ENCODE assay signal across 8 mouse cellular contexts in genomic region chr2:167376160-167376564, GRCm38 (mm10). TPM values are rescaled to one million over a fixed set of nuclear protein-coding genes. Genes with fewer than 3 reads are reported as not detected.
DNase-seq lines count a peak whose midpoint lies in the region; ATAC-seq and TF ChIP-seq lines count a peak whose summit lies in the region.

No protein-coding gene starts in this region.

- WGBS in limb, embryonic 14.5 days, result 80% methylated on average over 8 of the region's 8 CpGs
- 86% methylated on average over 8 of the region's 8 CpGs for WGBS in limb, embryonic 10.5 days
- 54% methylated on average over 8 of the region's 8 CpGs for WGBS in heart, embryonic 11.5 days (ENCODE audit: insufficient replicate concordance)
- 80% methylated on average over 8 of the region's 8 CpGs for WGBS in midbrain, postnatal 0 days

- no peak overlapping the region for H3K9ac ChIP-seq in limb, embryonic 14.5 days (ENCODE audit: low read depth, low read length, severe bottlenecking)
- H3K9ac ChIP-seq in heart, embryonic 11.5 days (ENCODE audit: low read depth, low read length), result no peak overlapping the region
- no peak overlapping the region for H3K9ac ChIP-seq in midbrain, postnatal 0 days (replicated peaks; ENCODE audit: low read length, poor library complexity, severe bottlenecking)

- H3K9me3 ChIP-seq in limb, embryonic 14.5 days (ENCODE audit: control insufficient read depth, low read length), result no peaks in the 10 kb centered on the region
- H3K9me3 ChIP-seq in limb, embryonic 10.5 days (replicated peaks), result no peaks in the 10 kb centered on the region
- H3K9me3 ChIP-seq in heart, embryonic 11.5 days (replicated peaks; ENCODE audit: control insufficient read depth, low read length), result no peaks in the 10 kb centered on the region
- H3K9me3 ChIP-seq in midbrain, postnatal 0 days (ENCODE audit: low read length), result no peaks in the 10 kb centered on the region

- no peak overlapping the region for H3K27ac ChIP-seq in limb, embryonic 14.5 days (replicated peaks; ENCODE audit: low read depth, low read length)
- H3K27ac ChIP-seq in limb, embryonic 10.5 days, result no peak overlapping the region
- H3K27ac ChIP-seq in bone marrow macrophage, adult 2 months (ENCODE audit: insufficient read depth, low read depth, low read length), result peak overlapping the region; percentile 99
- peak overlapping the region; percentile 59; the same call in 1 of the 2 replicates for H3K27ac ChIP-seq in heart, embryonic 11.5 days (ENCODE audit: low read depth, low read length)
- H3K27ac ChIP-seq in midbrain, postnatal 0 days (ENCODE audit: low read depth, low read length), result no peak overlapping the region

- H3K36me3 ChIP-seq in limb, embryonic 14.5 days (ENCODE audit: control insufficient read depth, insufficient read depth, low read length), result no peaks in the 10 kb centered on the region
- no peaks in the 10 kb centered on the region for H3K36me3 ChIP-seq in limb, embryonic 10.5 days
- H3K36me3 ChIP-seq in heart, embryonic 11.5 days (ENCODE audit: control insufficient read depth, insufficient read depth, low read length), result no peaks in the 10 kb centered on the region
- H3K36me3 ChIP-seq in midbrain, postnatal 0 days (ENCODE audit: insufficient read depth, low read length), result no peaks in the 10 kb centered on the region

- H3K4me3 ChIP-seq in limb, embryonic 14.5 days (replicated peaks; ENCODE audit: low read length), result no peak overlapping the region
- H3K4me3 ChIP-seq in limb, embryonic 10.5 days, result no peak overlapping the region
- peak overlapping the region; percentile 58 for H3K4me3 ChIP-seq in bone marrow macrophage, adult 2 months (ENCODE audit: insufficient read depth, low read length)
- no peak overlapping the region for H3K4me3 ChIP-seq in heart, embryonic 11.5 days (ENCODE audit: low read depth, low read length)
- H3K4me3 ChIP-seq in midbrain, postnatal 0 days (ENCODE audit: low read depth, low read length), result no peak overlapping the region

- no peak overlapping the region for H3K4me2 ChIP-seq in limb, embryonic 14.5 days (replicated peaks; ENCODE audit: low read depth, low read length, severe bottlenecking)
- peak overlapping the region; percentile 31 for H3K4me2 ChIP-seq in heart, embryonic 11.5 days
- H3K4me2 ChIP-seq in midbrain, postnatal 0 days (ENCODE audit: low read depth, low read length, poor library complexity, severe bottlenecking), result no peak overlapping the region

- DNase-seq in limb, embryonic 14.5 days (ENCODE audit: low spot score), result peak; percentile 26
- no peak for DNase-seq in limb, embryonic 10.5 days (ENCODE audit: low spot score)
- DNase-seq in retina, embryonic 14.5 days (ENCODE audit: low spot score), result peak; percentile 32
- no peak for DNase-seq in c-Kit-positive CD71-positive TER-119-positive erythroid progenitor cells, embryonic 14.5 days (ENCODE audit: low spot score)
- no peak for DNase-seq in midbrain, postnatal 0 days (ENCODE audit: low spot score)

- no peak for ATAC-seq in limb, embryonic 14.5 days (ENCODE audit: low FRiP score, low read depth)
- no peak for ATAC-seq in heart, embryonic 11.5 days (replicated peaks; ENCODE audit: insufficient number of reproducible peaks, low FRiP score, low TSS enrichment)
- no peak for ATAC-seq in erythroid progenitor cell, adult 5-6 weeks (replicated peaks; ENCODE audit: low FRiP score, poor library complexity, severe bottlenecking)
- no peak for ATAC-seq in midbrain, postnatal 0 days (ENCODE audit: low FRiP score)

- H3K27me3 ChIP-seq in limb, embryonic 14.5 days (ENCODE audit: control insufficient read depth, insufficient read depth, low read length), result no peaks in the 10 kb centered on the region
- H3K27me3 ChIP-seq in limb, embryonic 10.5 days (ENCODE audit: low read depth, poor library complexity, severe bottlenecking), result no peaks in the 10 kb centered on the region
- no peaks in the 10 kb centered on the region for H3K27me3 ChIP-seq in heart, embryonic 11.5 days (ENCODE audit: control insufficient read depth, insufficient read depth, low read length)
- H3K27me3 ChIP-seq in midbrain, postnatal 0 days (ENCODE audit: insufficient read depth, low read length), result no peaks in the 10 kb centered on the region

- TF ChIP-seq CTCF in bone marrow macrophage, adult 2 months (IDR thresholded peaks at IDR 0.05; ENCODE audit: low read depth, low read length), result no peak
- no peak for TF ChIP-seq CTCF in midbrain, postnatal 0 days (IDR thresholded peaks at IDR 0.05)

- no peak for TF ChIP-seq POLR2A in limb, embryonic 14.5 days (IDR thresholded peaks at IDR 0.05; ENCODE audit: borderline replicate concordance, extremely low read depth, insufficient read depth, insufficient read length)
- no peak for TF ChIP-seq POLR2A in bone marrow macrophage, adult 2 months (IDR thresholded peaks at IDR 0.05; ENCODE audit: borderline replicate concordance, low read depth, low read length)

- no peaks in the 10 kb centered on the region for H3K4me1 ChIP-seq in limb, embryonic 14.5 days (ENCODE audit: control insufficient read depth, insufficient read depth, low read length)
- peaks cover 11% of the 10 kb centered on the region; the same call in 1 of the 2 replicates for H3K4me1 ChIP-seq in limb, embryonic 10.5 days
- H3K4me1 ChIP-seq in bone marrow macrophage, adult 2 months (ENCODE audit: control insufficient read depth, insufficient read depth, low read length), result peaks cover 73% of the 10 kb centered on the region
- no peaks in the 10 kb centered on the region for H3K4me1 ChIP-seq in heart, embryonic 11.5 days (ENCODE audit: control insufficient read depth, insufficient read depth, low read length)
- H3K4me1 ChIP-seq in midbrain, postnatal 0 days (ENCODE audit: insufficient read depth, low read length), result no peaks in the 10 kb centered on the region

RNA-seq across cellular contexts. Expression of gene B4galt5, which starts 27.2 kb away (rescaled TPM):
- 21.8 and 23.6 TPM in 2 replicates for polyA plus RNA-seq in limb, embryonic 14.5 days (2012; rRNA removed)
- polyA plus RNA-seq in limb, embryonic 14.5 days (2014; fragmentation: Nextera tagmentation; extraction: Ambion mirVana), result 23.2 and 24.5 TPM in 2 replicates
- 10.3 and 11.3 TPM in 2 replicates for polyA plus RNA-seq in limb, embryonic 10.5 days (2016; fragmentation: Nextera tagmentation; extraction: Ambion mirVana)
- polyA plus RNA-seq in bone marrow macrophage, adult 2 months (2012; ENCODE audit: insufficient read depth, insufficient read length, missing spikeins), result 57.1 and 69.9 TPM in 2 replicates
- polyA plus RNA-seq in heart, embryonic 11.5 days (2014; fragmentation: Nextera tagmentation; extraction: Ambion mirVana), result 16.1 and 24.5 TPM in 2 replicates
- 4.7 and 7.5 TPM in 2 replicates for total RNA-seq in erythroid progenitor cell, adult 5-6 weeks (2015; ENCODE audit: low replicate concordance)
- 13.3 and 29.0 TPM in 2 replicates for total RNA-seq in erythroid progenitor cell, adult 5-6 weeks (2017; ENCODE audit: low replicate concordance)
- total RNA-seq in midbrain, postnatal 0 days (2014; rRNA removed), result 64.1 and 88.3 TPM in 2 replicates
- polyA plus RNA-seq in midbrain, postnatal 0 days (2015; fragmentation: Nextera tagmentation; extraction: Ambion mirVana), result 29.1 and 35.6 TPM in 2 replicates

RNA-seq across cellular contexts. Expression of gene Slc9a8, which starts 45.4 kb away (rescaled TPM):
- polyA plus RNA-seq in limb, embryonic 14.5 days (2012; rRNA removed), result 43.0 and 62.1 TPM in 2 replicates
- 16.7 and 20.1 TPM in 2 replicates for polyA plus RNA-seq in limb, embryonic 14.5 days (2014; fragmentation: Nextera tagmentation; extraction: Ambion mirVana)
- 28.2 and 32.0 TPM in 2 replicates for polyA plus RNA-seq in limb, embryonic 10.5 days (2016; fragmentation: Nextera tagmentation; extraction: Ambion mirVana)
- 23.4 and 27.4 TPM in 2 replicates for polyA plus RNA-seq in bone marrow macrophage, adult 2 months (2012; ENCODE audit: insufficient read depth, insufficient read length, missing spikeins)
- polyA plus RNA-seq in heart, embryonic 11.5 days (2014; fragmentation: Nextera tagmentation; extraction: Ambion mirVana), result 19.9 and 21.6 TPM in 2 replicates
- 49.0 and 56.6 TPM in 2 replicates for total RNA-seq in erythroid progenitor cell, adult 5-6 weeks (2015; ENCODE audit: low replicate concordance)
- 37.7 and 38.0 TPM in 2 replicates for total RNA-seq in erythroid progenitor cell, adult 5-6 weeks (2017; ENCODE audit: low replicate concordance)
- 30.6 and 36.2 TPM in 2 replicates for total RNA-seq in midbrain, postnatal 0 days (2014; rRNA removed)
- polyA plus RNA-seq in midbrain, postnatal 0 days (2015; fragmentation: Nextera tagmentation; extraction: Ambion mirVana), result 17.9 TPM in 2 replicates

Comparison
In these comparisons a context has a peak if more than half of its experiments do, and no peak if none do; other contexts are left out.
1. DNase-seq: peak in limb, embryonic 14.5 days (single experiment) and retina, embryonic 14.5 days (single experiment); none in limb, embryonic 10.5 days (single experiment), c-Kit-positive CD71-positive TER-119-positive erythroid progenitor cells, embryonic 14.5 days (single experiment) and midbrain, postnatal 0 days (single experiment).
2. H3K27ac ChIP-seq: peak in bone marrow macrophage, adult 2 months (single experiment) and heart, embryonic 11.5 days (single experiment); none in limb, embryonic 14.5 days (single experiment), limb, embryonic 10.5 days (single experiment) and midbrain, postnatal 0 days (single experiment).